Mouse (Mus musculus): Measurements from ENCODE around the gene Rere. TPM values are rescaled to one million over a fixed set of nuclear protein-coding genes. Genes with fewer than 3 reads are reported as not detected.

Rere gene
- total and polyA plus RNA-seq, 3 experiments = 19.3 to 46.4 (median 39.0) TPM

GRCm38 (mm10) chr4:150312646-150313045 lies 31.2 kb downstream of the Rere start:
- no peak for TF ChIP-seq CTCF (IDR thresholded peaks at IDR 0.05)
- TF ChIP-seq EP300 (IDR thresholded peaks at IDR 0.05; ENCODE audit: insufficient read depth, low read depth, low read length) = no peak
- TF ChIP-seq POLR2A (IDR thresholded peaks at IDR 0.05; ENCODE audit: insufficient read depth, low read depth, low read length) = no peak
- Histone ChIP-seq H3K9ac (ENCODE audit: low read depth, low read length) (no peak overlapping the region), H3K27ac (no peak overlapping the region), H3K4me3 (no peak overlapping the region), H3K36me3 (ENCODE audit: control insufficient read depth, insufficient read depth, low read length) (peaks cover 11% of the 10 kb centered on the region), H3K79me2 (replicated peaks; ENCODE audit: control insufficient read depth, insufficient read depth, low read length) (peaks cover 5% of the 10 kb centered on the region; the same call in 1 of the 2 replicates), H3K27me3 (ENCODE audit: control insufficient read depth, insufficient read depth, low read length) (no peaks in the 10 kb centered on the region), H3K4me1 (ENCODE audit: control insufficient read depth, insufficient read depth, low read length) (peaks cover 11% of the 10 kb centered on the region)
- 94% methylated on average over 2 of the region's 2 CpGs for WGBS
- no peak for DNase-seq
- intact Hi-C loops (cut with DNase I) = no loop called here

- intact Hi-C loops (cut with DNase I) = no loop called here
- peaks cover 11% of the 10 kb centered on the region for H3K36me3 ChIP-seq (ENCODE audit: control insufficient read depth, insufficient read depth, low read length)
- TF ChIP-seq EP300 (IDR thresholded peaks at IDR 0.05; ENCODE audit: insufficient read depth, low read depth, low read length) (no peak), POLR2A (IDR thresholded peaks at IDR 0.05; ENCODE audit: insufficient read depth, low read depth, low read length) (no peak), CTCF (IDR thresholded peaks at IDR 0.05) (no peak)
- DNase-seq = no peak
- H3K4me1 ChIP-seq (ENCODE audit: control insufficient read depth, insufficient read depth, low read length) = peaks cover 6% of the 10 kb centered on the region
- no peak overlapping the region for H3K9ac ChIP-seq (ENCODE audit: low read depth, low read length)
- H3K4me3 ChIP-seq = no peak overlapping the region
- H3K27ac ChIP-seq = no peak overlapping the region
- H3K79me2 ChIP-seq (replicated peaks; ENCODE audit: control insufficient read depth, insufficient read depth, low read length) = peaks cover 5% of the 10 kb centered on the region; the same call in 1 of the 2 replicates
- H3K27me3 ChIP-seq (ENCODE audit: control insufficient read depth, insufficient read depth, low read length) = no peaks in the 10 kb centered on the region
- 94% methylated on average over 19 of the region's 19 CpGs for WGBS
Measured at GRCm38 (mm10) chr4:150315301-150315700, 33.9 kb downstream of the Rere start.

GRCm38 (mm10) chr4:150316546-150316945 lies 35.1 kb downstream of the Rere start:
- TF ChIP-seq CTCF (IDR thresholded peaks at IDR 0.05) = no peak
- Histone ChIP-seq H3K27ac (no peak overlapping the region), H3K27me3 (ENCODE audit: control insufficient read depth, insufficient read depth, low read length) (no peaks in the 10 kb centered on the region), H3K36me3 (ENCODE audit: control insufficient read depth, insufficient read depth, low read length) (peaks cover 5% of the 10 kb centered on the region), H3K79me2 (replicated peaks; ENCODE audit: control insufficient read depth, insufficient read depth, low read length) (peaks cover 5% of the 10 kb centered on the region; the same call in 1 of the 2 replicates), H3K4me3 (no peak overlapping the region), H3K4me1 (ENCODE audit: control insufficient read depth, insufficient read depth, low read length) (peaks cover 2% of the 10 kb centered on the region), H3K9ac (ENCODE audit: low read depth, low read length) (no peak overlapping the region)
- 60% methylated on average over 1 of the region's 1 CpGs for WGBS
- intact Hi-C loops (cut with DNase I) = no loop called here
- no peak for DNase-seq

- Histone ChIP-seq H3K4me3 (no peak overlapping the region), H3K36me3 (ENCODE audit: control insufficient read depth, insufficient read depth, low read length) (peaks cover 5% of the 10 kb centered on the region), H3K79me2 (replicated peaks; ENCODE audit: control insufficient read depth, insufficient read depth, low read length) (peaks cover 4% of the 10 kb centered on the region; the same call in 1 of the 2 replicates), H3K9ac (ENCODE audit: low read depth, low read length) (no peak overlapping the region), H3K4me1 (ENCODE audit: control insufficient read depth, insufficient read depth, low read length) (peaks cover 4% of the 10 kb centered on the region), H3K27ac (no peak overlapping the region), H3K27me3 (ENCODE audit: control insufficient read depth, insufficient read depth, low read length) (no peaks in the 10 kb centered on the region)
- TF ChIP-seq CTCF (IDR thresholded peaks at IDR 0.05) (no peak), POLR2A (IDR thresholded peaks at IDR 0.05; ENCODE audit: insufficient read depth, low read depth, low read length) (no peak), EP300 (IDR thresholded peaks at IDR 0.05; ENCODE audit: insufficient read depth, low read depth, low read length) (no peak)
- no peak for DNase-seq
- intact Hi-C loops (cut with DNase I) = no loop called here
- WGBS = 81% methylated on average over 3 of the region's 3 CpGs
Measured at GRCm38 (mm10) chr4:150325046-150325801, 43.8 kb downstream of the Rere start.

DNA sequence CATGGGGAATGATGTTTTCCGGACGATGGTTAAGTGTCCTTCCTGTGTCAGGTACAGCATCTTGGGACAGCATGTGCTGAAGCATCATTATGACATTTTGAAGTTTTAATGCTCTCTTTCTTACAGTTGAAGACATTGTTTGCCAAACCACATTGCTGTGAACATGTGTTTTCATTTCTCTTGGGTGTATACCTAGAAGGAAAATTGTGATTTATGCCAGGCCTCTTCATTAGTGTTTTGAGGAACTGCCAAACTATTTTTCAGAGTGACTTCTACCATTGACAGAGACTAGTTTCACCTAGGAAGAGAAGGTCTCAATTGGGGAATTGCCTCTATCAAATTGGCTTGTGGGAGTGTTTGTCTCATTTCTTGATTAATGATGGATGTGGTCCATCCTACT lies 44.6 kb downstream of the Rere start:
- Histone ChIP-seq H3K4me3 (no peak overlapping the region), H3K4me1 (ENCODE audit: control insufficient read depth, insufficient read depth, low read length) (peaks cover 4% of the 10 kb centered on the region), H3K79me2 (replicated peaks; ENCODE audit: control insufficient read depth, insufficient read depth, low read length) (peaks cover 4% of the 10 kb centered on the region; the same call in 1 of the 2 replicates), H3K9ac (ENCODE audit: low read depth, low read length) (no peak overlapping the region), H3K27me3 (ENCODE audit: control insufficient read depth, insufficient read depth, low read length) (no peaks in the 10 kb centered on the region), H3K27ac (no peak overlapping the region), H3K36me3 (ENCODE audit: control insufficient read depth, insufficient read depth, low read length) (peaks cover 5% of the 10 kb centered on the region)
- WGBS = 36% methylated on average over 2 of the region's 2 CpGs
- intact Hi-C loops (cut with DNase I) = no loop called here
- TF ChIP-seq CTCF (IDR thresholded peaks at IDR 0.05) = no peak
- no peak for TF ChIP-seq EP300 (IDR thresholded peaks at IDR 0.05; ENCODE audit: insufficient read depth, low read depth, low read length)
- no peak for DNase-seq

DNA sequence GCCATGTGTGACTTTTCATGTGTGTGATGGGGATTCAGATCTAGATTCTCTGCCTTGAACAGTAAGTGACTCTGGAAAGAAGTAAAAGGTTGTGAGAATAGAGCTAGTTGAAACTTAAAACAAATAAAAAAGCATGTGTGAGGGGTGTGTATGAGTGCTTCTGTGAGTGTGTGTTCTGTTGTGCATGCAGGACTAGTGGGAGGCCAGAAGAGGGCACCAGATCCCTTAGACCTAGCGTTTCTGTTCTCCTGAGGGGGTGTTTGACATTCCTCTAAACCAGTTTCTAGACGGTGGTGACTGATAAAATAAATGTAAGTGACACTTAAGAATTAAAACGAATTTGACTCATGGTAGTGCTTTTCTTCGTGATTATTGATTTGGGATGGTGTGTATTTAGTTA lies 46.0 kb downstream of the Rere start:
- Histone ChIP-seq H3K4me3 (no peak overlapping the region), H3K36me3 (ENCODE audit: control insufficient read depth, insufficient read depth, low read length) (peaks cover 5% of the 10 kb centered on the region), H3K27me3 (ENCODE audit: control insufficient read depth, insufficient read depth, low read length) (no peaks in the 10 kb centered on the region), H3K9ac (ENCODE audit: low read depth, low read length) (no peak overlapping the region), H3K4me1 (ENCODE audit: control insufficient read depth, insufficient read depth, low read length) (peaks cover 4% of the 10 kb centered on the region), H3K79me2 (replicated peaks; ENCODE audit: control insufficient read depth, insufficient read depth, low read length) (peaks cover 4% of the 10 kb centered on the region; the same call in 1 of the 2 replicates), H3K27ac (no peak overlapping the region)
- intact Hi-C loops (cut with DNase I) = no loop called here
- 84% methylated on average over 4 of the region's 4 CpGs for WGBS
- TF ChIP-seq CTCF (IDR thresholded peaks at IDR 0.05) = peak; percentile 29
- no peak for TF ChIP-seq EP300 (IDR thresholded peaks at IDR 0.05; ENCODE audit: insufficient read depth, low read depth, low read length)
- no peak for DNase-seq

Measured in heart, adult 2 months (tissue).